Mouse (Mus musculus) heart, adult 11 months (tissue): ENCODE measurements around the gene Tead3.
"Not testable (repeated sequence)": the region's sequence is repeated elsewhere in the genome, so short reads cannot be mapped to it uniquely, and the experiment has no call there.

Experiments used
- DNase-seq: peaks from one replicate; pipeline ENCODE4 v3.0.0; 2022

Gene Tead3

GRCm38 (mm10) chr17:28358576-28359261, 8.1 kb upstream of the Tead3 start:
- DNase-seq, result not testable (repeated sequence)

DNA sequence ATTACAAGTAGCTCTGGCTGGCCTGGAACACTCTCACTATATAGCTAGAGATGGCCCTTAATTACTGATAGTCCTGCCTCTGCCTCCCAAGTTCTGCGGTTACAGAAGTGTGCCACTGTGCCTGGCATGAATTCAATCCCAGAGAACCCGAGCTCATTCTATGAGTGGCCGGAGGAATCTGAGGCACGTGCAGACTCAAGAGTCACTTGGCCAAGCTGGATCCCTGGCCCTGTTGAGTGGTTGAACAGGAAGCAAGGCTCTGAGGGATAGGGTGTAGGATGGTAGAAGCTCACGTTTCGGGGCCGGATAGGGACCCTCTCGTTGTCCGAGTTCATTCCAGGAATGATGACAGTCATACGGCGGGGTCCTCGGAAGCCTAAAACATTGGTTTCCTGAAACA, 5.3 kb upstream of the Tead3 start:
- peak; percentile 92 for DNase-seq

GRCm38 (mm10) chr17:28352018-28352417, 1.4 kb upstream of the Tead3 start:
- no peak for DNase-seq

DNA sequence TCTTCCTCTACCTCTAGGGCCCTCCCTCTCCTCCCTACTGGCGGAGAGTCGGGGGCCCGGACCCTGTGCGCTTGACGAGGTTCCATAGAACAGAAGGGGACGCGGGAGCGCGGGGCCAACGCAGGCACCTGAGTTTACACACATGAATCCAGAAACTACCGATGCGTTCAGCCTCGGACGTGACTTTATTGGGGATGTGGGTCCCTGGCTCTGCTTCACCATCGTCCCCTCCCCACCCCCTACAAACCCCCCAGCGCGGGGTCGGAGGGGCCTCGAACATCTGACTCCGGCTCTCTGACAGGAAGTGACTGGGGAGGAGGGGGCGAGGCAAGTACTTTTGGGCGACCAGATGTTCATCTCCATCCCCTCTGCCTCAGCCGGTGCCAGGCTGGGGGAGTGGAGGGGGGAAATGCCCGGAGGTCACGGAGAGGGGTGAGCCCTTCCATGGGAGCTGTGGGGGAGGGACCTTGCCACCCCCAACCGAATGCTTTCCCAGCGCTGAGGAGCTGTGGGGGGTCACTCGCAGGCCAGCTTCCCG, 805 bp upstream of the Tead3 start:
- peak; percentile 95 for DNase-seq

- peak; percentile 97 for DNase-seq
These were observed 634 bp downstream of the Tead3 start for GRCm38 (mm10) chr17:28349901-28350465.

- peak; percentile 94 for DNase-seq
These were observed 1.2 kb downstream of the Tead3 start for GRCm38 (mm10) chr17:28349264-28349880.

- DNase-seq, result peak; percentile 96
These were observed 2.4 kb downstream of the Tead3 start for GRCm38 (mm10) chr17:28348211-28348610.

DNA sequence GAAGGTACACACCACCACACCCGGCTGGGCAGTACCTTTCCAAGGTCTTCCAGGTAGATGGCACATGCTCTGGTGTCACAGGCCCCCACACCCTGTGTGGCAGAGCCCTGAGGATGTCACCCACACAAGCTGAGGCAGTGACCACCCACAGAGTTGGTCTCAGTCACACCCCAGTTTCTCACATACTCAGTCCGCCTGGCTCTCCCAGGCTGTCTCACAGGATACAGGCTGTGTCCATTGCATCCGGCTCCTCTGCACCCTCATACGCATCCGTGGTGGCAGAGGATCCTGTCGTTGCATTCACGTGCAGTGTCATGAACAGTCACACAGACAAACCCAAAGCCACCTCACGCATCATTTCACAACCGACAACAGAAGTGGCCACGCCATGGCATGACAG, 3.3 kb downstream of the Tead3 start:
- DNase-seq, result peak; percentile 93

GRCm38 (mm10) chr17:28345882-28346281, 4.7 kb downstream of the Tead3 start:
- peak; percentile 98 for DNase-seq

- peak; percentile 95 for DNase-seq
These were observed 5.3 kb downstream of the Tead3 start for GRCm38 (mm10) chr17:28345271-28345721.

DNA sequence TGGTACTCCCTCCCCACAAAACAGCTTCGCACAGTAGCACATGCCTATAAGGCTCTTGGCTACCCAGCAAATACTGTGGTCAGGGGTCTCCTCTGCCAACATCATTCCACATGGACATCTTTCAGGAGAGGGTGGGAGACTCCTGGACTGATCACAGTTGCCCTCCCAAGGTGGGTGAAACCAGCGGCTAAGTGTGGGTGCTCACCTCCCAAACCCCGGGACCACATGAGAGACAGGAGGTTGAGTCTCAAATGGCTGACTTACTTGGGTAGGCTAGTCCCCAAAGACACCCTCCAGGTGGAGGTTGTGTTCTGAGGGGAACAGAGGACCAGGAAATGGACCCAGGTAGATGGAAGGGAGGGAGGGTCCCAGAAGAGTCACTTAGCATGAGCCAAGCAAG, 5.9 kb downstream of the Tead3 start:
- peak; percentile 92 for DNase-seq

DNA sequence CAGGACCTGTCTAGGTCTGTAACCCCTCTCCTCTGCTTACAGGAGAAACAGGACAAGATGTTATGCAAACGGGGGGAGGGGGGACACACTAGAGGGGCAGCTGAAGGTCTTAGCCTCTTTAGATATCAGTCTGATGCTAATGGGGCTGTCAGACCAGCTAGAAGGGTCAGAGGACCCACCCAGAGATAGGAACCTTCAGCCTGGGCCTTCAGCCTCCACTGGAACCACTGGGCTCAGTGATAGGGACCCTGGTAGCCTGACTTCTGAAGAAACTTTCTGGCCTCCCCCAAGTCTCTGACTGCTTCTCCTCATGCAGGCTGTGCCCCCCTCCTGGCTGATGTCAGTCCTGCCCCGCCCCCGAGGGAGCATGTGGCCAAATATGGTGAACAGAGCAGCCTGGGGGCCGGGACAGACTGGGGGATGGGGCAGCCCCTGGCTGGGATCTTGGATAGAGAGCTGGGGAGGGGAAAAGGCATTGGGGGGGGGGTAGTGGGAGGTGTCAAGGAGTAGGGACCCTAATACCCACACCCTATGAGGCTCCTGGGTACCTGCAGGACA, 6.5 kb downstream of the Tead3 start:
- peak; percentile 96 for DNase-seq

- DNase-seq, result peak; percentile 98
These were observed 9.5 kb downstream of the Tead3 start for GRCm38 (mm10) chr17:28341091-28341490.

DNA sequence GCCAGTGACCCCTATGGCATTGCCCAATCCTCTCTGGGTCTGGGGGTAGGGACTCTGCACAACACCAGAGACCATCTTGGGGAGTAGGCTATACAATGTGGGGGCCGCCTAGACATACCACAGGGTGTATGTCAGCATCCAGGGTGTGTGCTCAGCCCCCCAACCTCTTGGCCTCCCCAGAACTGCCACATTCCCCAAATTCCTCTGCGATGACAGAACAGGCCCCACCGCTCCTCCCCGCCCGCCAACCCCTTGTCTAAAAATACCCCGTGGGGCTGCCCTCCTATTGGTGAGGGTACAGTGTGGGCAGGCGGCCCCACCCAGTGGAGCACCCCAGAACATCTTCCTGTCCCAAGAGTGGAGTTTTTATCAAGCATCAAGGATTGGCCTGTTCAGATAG, 10.0 kb downstream of the Tead3 start:
- peak; percentile 93 for DNase-seq

GRCm38 (mm10) chr17:28337547-28337946, 13.1 kb downstream of the Tead3 start:
- no peak for DNase-seq

DNA sequence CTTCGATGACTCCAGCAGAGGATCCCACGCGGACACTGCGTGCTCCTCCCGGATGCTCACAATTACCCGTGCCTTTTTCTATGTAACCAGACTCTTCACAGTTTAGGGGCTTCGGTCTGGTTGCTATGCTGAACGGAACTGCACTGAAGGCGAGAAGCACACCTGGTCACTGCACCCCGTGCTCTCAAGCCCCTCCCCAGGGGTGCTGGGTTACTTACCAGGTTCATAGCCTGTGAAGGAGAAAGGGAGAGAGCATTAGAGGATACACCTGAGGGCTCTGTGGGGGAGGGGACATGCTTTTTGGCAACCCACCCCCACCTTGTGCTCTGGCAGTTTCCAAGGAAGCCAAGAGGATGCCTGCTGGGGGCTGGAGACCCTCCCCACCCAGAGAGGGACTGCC, 15.3 kb downstream of the Tead3 start:
- peak; percentile 90 for DNase-seq

DNA sequence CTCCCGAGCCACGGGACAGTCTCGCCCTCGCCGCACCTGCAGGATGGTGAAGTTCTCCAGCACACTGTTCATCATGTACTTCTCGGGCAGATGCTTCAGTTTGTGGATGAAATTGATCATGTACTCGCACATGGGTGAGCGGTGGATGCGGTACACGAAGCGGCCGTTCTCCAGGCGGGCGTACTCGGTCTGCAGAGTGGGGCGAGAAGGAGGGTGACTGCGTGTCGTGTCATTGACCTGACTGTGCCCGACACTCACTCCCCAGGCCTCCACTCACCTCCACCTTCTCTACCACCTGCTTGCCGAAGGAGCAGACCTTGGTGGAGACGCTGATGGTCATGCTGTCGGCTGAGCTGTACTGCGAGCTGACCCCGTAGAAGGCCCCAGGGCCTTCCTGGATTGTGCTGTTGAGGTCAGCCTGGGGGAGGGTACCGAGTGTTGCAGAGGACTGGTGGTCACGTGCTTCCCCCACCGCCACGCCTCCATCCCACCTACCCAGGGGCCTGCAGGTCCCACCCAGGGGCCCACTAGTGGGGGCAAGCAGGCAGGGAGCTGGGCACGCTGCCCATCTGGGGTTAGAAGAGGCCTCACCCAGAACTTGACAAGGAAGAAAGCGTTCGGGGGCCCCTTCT, 17.6 kb downstream of the Tead3 start:
- DNase-seq, result peak; percentile 92

GRCm38 (mm10) chr17:28332113-28332914, 18.3 kb downstream of the Tead3 start:
- peak; percentile 90 for DNase-seq

DNA sequence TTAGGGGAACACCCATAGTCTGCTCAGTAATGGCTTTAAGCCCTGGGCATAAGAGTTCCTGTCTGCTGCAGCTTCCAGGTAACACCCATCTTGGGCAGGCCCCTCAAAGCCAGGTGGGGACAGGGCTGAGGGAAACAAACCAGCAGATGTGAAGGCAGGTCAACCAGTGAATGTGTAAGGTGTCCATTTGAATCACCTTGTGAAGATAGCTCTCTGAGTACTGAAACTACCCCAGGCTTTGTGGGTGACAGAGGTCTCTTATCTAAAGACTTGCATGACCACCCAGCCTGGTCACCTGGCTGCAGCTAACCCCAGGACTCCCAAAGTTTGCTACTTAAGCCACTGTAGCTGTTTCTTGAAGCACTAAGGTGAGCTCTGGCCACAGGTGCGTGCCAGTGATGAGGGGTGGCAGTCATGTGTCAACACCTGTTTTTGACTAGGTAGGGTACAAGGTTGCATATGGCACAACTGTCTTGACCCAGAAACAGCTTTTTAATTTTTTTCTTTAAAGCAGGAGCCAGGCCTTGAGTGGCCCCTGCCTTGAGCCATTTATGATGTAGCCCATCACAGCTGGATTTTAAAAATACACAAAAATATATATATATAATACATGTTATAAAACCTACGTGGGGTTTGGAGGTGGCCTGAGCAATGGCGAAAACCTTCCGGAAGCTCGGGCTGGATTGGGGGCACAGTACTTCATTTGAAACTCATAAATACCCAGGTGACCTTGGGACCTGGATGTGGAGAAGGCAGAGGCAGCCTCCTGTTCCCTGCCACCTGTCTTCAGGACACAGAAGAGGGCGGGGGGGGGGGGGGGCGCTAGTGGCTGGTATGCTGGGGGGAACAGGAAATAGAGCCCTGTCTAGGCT, 19.1 kb downstream of the Tead3 start:
- DNase-seq, result peak; percentile 90

DNA sequence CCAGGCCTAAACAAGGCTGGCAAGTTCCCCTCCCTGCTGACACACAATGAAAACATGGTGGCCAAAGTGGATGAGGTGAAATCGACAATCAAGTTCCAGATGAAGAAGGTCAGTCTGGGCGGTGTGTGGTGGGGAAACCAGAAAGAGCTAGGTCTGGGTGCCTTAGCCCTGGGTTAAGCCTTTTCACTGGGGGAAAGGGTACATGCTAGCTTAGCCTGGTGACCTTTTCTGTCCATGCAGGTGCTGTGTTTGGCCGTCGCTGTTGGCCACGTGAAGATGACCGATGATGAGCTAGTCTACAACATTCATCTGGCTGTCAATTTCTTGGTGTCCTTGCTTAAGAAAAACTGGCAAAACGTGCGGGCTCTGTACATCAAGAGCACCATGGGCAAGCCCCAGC, 20.0 kb downstream of the Tead3 start:
- DNase-seq, result peak; percentile 89

DNA sequence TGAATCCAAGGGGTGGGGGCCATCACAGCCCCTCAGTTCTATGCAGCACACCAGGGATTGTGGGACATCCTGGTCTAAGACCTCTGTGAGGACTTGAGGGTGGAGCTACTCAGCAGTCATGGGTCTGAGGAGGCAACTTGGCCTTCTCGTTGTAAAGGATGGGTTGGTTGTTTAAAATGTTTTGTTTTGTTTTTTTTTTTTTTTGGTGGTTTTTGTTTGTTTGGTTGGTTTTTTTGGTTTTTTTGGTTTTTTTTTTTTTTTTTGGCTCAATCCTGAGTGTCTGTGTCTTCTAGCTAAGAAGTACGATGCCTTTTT, 20.4 kb downstream of the Tead3 start:
- no peak for DNase-seq
